Mouse (Mus musculus) erythroblast, embryonic 14.5 days (primary cell): Measurements from ENCODE around the gene Agrp. TPM values are rescaled to one million over a fixed set of nuclear protein-coding genes. Genes with fewer than 3 reads are reported as not detected.

Source experiments
- H3K27me3 ChIP-seq: 2 replicates; pipeline ENCODE4 v1.6.1; 2012; ENCODE audit warnings: inconsistent platforms; ENCODE audit not compliant: control insufficient read depth
- H3K36me3 ChIP-seq: 2 replicates; pipeline ENCODE4 v1.6.1; 2012; ENCODE audit warnings: mild to moderate bottlenecking, inconsistent platforms; ENCODE audit not compliant: control insufficient read depth
- H3K4me1 ChIP-seq: 2 replicates; pipeline ENCODE4 v1.6.1; 2012; ENCODE audit warnings: inconsistent platforms; ENCODE audit not compliant: control insufficient read depth
- H3K4me3 ChIP-seq: replicated peaks from 2 replicates; pipeline ENCODE3; 2012; ENCODE audit warnings: moderate library complexity, mild to moderate bottlenecking, inconsistent platforms
- H3K9me3 ChIP-seq: 2 replicates; pipeline ENCODE4 v1.6.1; 2012; ENCODE audit warnings: low read length, inconsistent platforms, mixed read lengths; ENCODE audit not compliant: control insufficient read depth
- GATA1 ChIP-seq: IDR thresholded peaks from 2 replicates; pipeline ENCODE4 v1.6.1; 2012; ENCODE audit warnings: low read length, inconsistent platforms, mixed read lengths
- TAL1 ChIP-seq: IDR thresholded peaks from 3 replicates; pipeline ENCODE4 v1.6.1; 2012; ENCODE audit warnings: low read length, inconsistent platforms, mixed read lengths
- polyA plus RNA-seq: library from polyadenylated mRNA; stranded (reverse); fragments of >175 nt; gene quantifications from 2 replicates; pipeline ENCODE4 v1.2.3, GENCODE M21; 2012

The Agrp gene
- polyA plus RNA-seq, 1 experiment = not detected

- Histone ChIP-seq H3K27me3 (no peaks in the 10 kb centered on the region), H3K4me1 (peaks cover 10% of the 10 kb centered on the region), H3K9me3 (no peaks in the 10 kb centered on the region), H3K4me3 (no peak overlapping the region), H3K36me3 (peaks cover 41% of the 10 kb centered on the region)
- TF ChIP-seq TAL1 (no peak), GATA1 (no peak)
Observed at GRCm38 (mm10) chr8:105624831-105625230, 12.4 kb downstream of the Agrp start.

DNA sequence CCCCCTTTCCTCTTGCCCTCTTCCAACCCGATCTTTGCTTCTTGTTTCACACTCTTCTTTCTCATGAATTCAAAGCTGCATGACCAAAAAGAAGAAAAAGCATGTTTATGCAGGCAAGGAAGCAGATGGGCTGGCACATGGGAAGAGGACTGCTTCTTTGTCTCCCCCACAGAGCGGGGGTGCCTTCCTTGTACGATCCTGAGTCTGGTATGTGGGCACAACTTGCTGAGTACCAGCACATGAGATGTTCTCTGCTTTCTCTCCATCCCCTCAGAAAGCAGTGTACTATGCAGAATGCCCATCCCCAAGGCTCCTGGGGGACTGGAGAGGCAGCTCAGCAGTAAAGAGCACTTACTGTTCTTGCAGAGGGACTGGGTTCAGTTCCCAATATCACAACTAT lies 12.8 kb downstream of the Agrp start:
- peaks cover 10% of the 10 kb centered on the region for H3K4me1 ChIP-seq
- TF ChIP-seq TAL1 = no peak
- TF ChIP-seq GATA1 = no peak
- no peak overlapping the region for H3K4me3 ChIP-seq
- H3K27me3 ChIP-seq = no peaks in the 10 kb centered on the region
- H3K9me3 ChIP-seq = no peaks in the 10 kb centered on the region
- peaks cover 45% of the 10 kb centered on the region for H3K36me3 ChIP-seq

DNA sequence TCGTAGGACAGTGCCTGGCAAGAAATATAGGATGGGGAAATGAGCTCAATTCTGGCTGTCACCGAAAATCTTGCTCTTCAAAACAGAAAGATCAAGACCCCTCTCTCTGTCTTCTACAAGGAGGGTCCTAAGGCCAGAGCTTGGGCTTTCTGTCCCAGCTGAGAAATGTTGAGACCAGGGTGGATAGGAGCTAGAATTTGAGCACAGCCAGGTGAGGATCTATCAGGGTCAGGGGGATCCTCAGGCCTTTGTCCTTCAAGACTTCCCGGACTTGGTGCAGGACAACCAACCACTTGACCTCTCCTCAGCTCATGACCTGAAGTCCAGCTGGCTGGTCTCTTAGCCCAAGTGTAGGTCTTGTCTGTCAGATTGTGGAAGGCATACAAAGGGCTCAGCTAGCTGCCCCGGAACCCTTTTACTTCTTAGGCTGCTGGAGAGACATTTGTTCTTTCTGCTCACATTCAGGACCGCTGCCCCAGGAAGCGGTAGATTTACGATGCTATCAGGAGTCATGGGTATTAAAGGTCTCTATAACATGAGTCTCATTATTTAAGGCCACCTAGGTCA lies 13.4 kb downstream of the Agrp start:
- Histone ChIP-seq H3K9me3 (no peaks in the 10 kb centered on the region), H3K27me3 (no peaks in the 10 kb centered on the region), H3K36me3 (peaks cover 51% of the 10 kb centered on the region), H3K4me1 (peaks cover 10% of the 10 kb centered on the region), H3K4me3 (no peak overlapping the region)
- no peak for TF ChIP-seq TAL1
- no peak for TF ChIP-seq GATA1

DNA sequence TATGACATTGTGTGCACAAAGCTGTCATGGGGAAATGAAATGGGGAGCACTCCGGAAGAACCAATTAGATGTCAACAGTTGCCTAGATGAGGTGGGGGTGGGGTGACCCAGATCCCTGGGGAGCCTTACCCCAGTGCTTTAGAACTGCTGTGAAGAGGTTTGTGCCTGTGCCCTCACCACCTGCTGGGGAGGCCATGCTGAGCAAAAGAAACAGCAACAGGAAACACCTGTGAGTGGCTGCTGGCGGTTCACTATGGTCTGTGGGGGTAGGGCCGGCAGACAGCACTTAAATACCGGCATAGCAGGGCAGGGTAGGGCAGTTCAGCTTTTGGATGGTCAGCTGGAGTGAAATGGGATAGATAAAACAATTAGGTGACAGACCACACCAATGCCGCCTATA lies 14.1 kb downstream of the Agrp start:
- TF ChIP-seq TAL1 = no peak
- no peak for TF ChIP-seq GATA1
- Histone ChIP-seq H3K9me3 (no peaks in the 10 kb centered on the region), H3K4me3 (no peak overlapping the region), H3K27me3 (no peaks in the 10 kb centered on the region), H3K4me1 (peaks cover 10% of the 10 kb centered on the region), H3K36me3 (peaks cover 58% of the 10 kb centered on the region)

DNA sequence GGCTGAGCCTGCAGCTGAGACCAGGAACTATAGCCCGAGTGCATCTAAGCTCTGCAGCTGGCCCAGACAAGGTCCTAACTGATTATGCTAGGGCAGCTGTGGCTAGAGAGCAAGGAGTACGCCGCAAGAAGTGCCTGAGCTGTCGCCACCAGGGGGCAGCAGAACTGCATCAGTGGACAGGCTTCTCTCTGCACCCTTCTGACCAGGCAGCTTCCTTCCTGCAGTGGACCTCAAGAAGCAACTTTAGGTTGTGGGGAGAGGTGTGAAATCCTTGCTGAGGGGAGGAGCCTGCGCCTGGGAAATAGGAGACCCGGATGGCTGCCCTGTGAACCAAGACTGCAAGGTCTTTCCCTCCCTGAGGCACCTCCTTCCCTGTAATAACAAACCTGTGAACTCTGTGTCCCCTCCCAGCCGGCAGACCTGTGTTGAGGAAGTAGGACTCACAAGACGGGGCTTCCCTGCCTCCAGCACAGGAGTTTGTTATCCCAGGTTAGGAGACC lies 14.7 kb downstream of the Agrp start:
- H3K27me3 ChIP-seq = no peaks in the 10 kb centered on the region
- peaks cover 12% of the 10 kb centered on the region for H3K4me1 ChIP-seq
- peaks cover 64% of the 10 kb centered on the region for H3K36me3 ChIP-seq
- H3K9me3 ChIP-seq = no peaks in the 10 kb centered on the region
- no peak overlapping the region for H3K4me3 ChIP-seq
- TF ChIP-seq TAL1 = no peak
- TF ChIP-seq GATA1 = no peak

GRCm38 (mm10) chr8:105621841-105622240 lies 15.4 kb downstream of the Agrp start:
- no peak for TF ChIP-seq TAL1
- no peak for TF ChIP-seq GATA1
- Histone ChIP-seq H3K4me1 (peaks cover 12% of the 10 kb centered on the region), H3K27me3 (no peaks in the 10 kb centered on the region), H3K36me3 (peaks cover 70% of the 10 kb centered on the region), H3K9me3 (no peaks in the 10 kb centered on the region), H3K4me3 (no peak overlapping the region)

DNA sequence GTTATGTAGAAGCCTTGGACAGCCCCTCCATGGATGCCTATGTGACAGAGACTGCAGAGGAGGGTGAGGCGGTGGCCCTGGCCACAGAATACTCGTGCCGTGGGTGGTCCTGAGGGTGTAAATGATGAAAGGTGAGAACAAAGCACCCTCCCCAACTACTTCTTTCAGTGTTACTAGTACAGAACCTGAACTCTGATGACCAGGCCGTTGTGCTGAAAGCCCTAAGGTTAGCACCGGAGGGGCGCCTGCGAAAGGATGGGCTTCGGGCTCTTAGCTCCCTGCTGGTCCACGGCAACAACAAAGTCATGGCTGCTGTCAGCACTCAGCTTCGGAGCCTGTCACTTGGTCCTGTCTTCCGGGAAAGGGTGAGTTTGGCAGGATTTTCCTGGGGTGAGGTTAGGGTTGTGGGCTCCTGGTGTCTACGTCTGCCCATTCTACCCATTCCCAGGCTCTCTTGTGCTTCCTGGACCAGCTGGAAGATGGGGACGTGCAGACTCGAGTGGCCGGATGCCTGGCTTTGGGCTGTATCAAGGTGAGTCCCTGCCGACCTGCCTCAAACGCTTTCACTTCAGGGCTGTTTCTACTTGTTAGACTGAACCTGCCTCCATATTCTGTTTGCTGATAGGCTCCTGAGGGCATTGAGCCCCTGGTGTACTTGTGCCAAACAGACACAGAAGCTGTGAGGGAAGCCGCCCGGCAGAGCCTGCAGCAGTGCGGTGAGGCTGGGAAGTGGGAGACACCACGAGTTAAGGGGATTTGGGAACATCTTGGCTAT lies 16.1 kb downstream of the Agrp start:
- peaks cover 12% of the 10 kb centered on the region for H3K4me1 ChIP-seq
- H3K4me3 ChIP-seq = no peak overlapping the region
- H3K36me3 ChIP-seq = peaks cover 78% of the 10 kb centered on the region

GRCm38 (mm10) chr8:105620211-105620610 lies 17.0 kb downstream of the Agrp start:
- no peak overlapping the region for H3K4me3 ChIP-seq
- no peaks in the 10 kb centered on the region for H3K27me3 ChIP-seq
- TF ChIP-seq TAL1 = no peak
- TF ChIP-seq GATA1 = no peak
- peaks cover 87% of the 10 kb centered on the region for H3K36me3 ChIP-seq
- H3K4me1 ChIP-seq = peaks cover 12% of the 10 kb centered on the region
- no peaks in the 10 kb centered on the region for H3K9me3 ChIP-seq

More for the DNA sequence above, 16.1 kb downstream of the Agrp start:
- TF ChIP-seq GATA1 (no peak), TAL1 (no peak)
- Histone ChIP-seq H3K9me3 (no peaks in the 10 kb centered on the region), H3K27me3 (no peaks in the 10 kb centered on the region)

GRCm38 (mm10) chr8:105618892-105619591 lies 18.2 kb downstream of the Agrp start:
- no peaks in the 10 kb centered on the region for H3K9me3 ChIP-seq
- H3K4me3 ChIP-seq = no peak overlapping the region
- H3K36me3 ChIP-seq = peaks cover 86% of the 10 kb centered on the region
- peaks cover 17% of the 10 kb centered on the region for H3K4me1 ChIP-seq
- TF ChIP-seq GATA1 (no peak), TAL1 (no peak)
- H3K27me3 ChIP-seq = peaks cover 5% of the 10 kb centered on the region
